In genomic region chr17:26363853-26364532, GRCm38 (mm10) we compare ENCODE assay signal across 15 mouse cellular contexts. TPM values are rescaled to one million over a fixed set of nuclear protein-coding genes. Genes with fewer than 3 reads are reported as not detected.
DNase-seq lines count a peak whose midpoint lies in the region; ATAC-seq and TF ChIP-seq lines count a peak whose summit lies in the region.
"Had no signal": no experiment of that assay in that cellular context is flagged by ENCODE, and none has a peak within 500 bp of the region (broad histone marks: within the 10 kb centered on the region; RNA-seq: fewer than 3 reads in every experiment).

No protein-coding gene starts in this region.

- H3K79me2 ChIP-seq in MEL (ENCODE audit: control insufficient read depth, insufficient read depth, low read length, poor library complexity): no peaks in the 10 kb centered on the region

- no peaks in the 10 kb centered on the region for H3K27me3 ChIP-seq in MEL (ENCODE audit: control insufficient read depth in 1 of 2, insufficient read depth in 2 of 2, low read length in 2 of 2)
- H3K27me3 ChIP-seq in forebrain, embryonic 11.5 days (ENCODE audit: control insufficient read depth, insufficient read depth, low read length): no peaks in the 10 kb centered on the region
- H3K27me3 ChIP-seq in midbrain, embryonic 11.5 days (ENCODE audit: control insufficient read depth, insufficient read depth, low read length): no peaks in the 10 kb centered on the region
- H3K27me3 ChIP-seq: embryonic facial prominence, embryonic 12.5 days had no signal

- H3K9ac ChIP-seq in MEL (ENCODE audit: control insufficient read depth, low read depth, low read length, poor library complexity, severe bottlenecking): no peak overlapping the region
- H3K9ac ChIP-seq in forebrain, embryonic 11.5 days (ENCODE audit: low read length): no peak overlapping the region
- H3K9ac ChIP-seq in midbrain, embryonic 11.5 days (ENCODE audit: low read length): no peak overlapping the region
- H3K9ac ChIP-seq: embryonic facial prominence, embryonic 12.5 days; liver, embryonic 15.5 days had no signal

- H3K36me3 ChIP-seq in MEL (ENCODE audit: control insufficient read depth in 1 of 2, insufficient read depth in 2 of 2, low read length in 2 of 2): peaks cover 0 to 30% of the 10 kb centered on the region in 2 experiments; a peak in 2 of 4 replicates
- H3K36me3 ChIP-seq in forebrain, embryonic 11.5 days (ENCODE audit: control insufficient read depth, insufficient read depth, low read length): no peaks in the 10 kb centered on the region
- H3K36me3 ChIP-seq in midbrain, embryonic 11.5 days (ENCODE audit: control insufficient read depth, insufficient read depth, low read length): no peaks in the 10 kb centered on the region
- H3K36me3 ChIP-seq: embryonic facial prominence, embryonic 12.5 days; liver, embryonic 15.5 days had no signal

- no peak for TF ChIP-seq POLR2A in MEL (IDR thresholded peaks at IDR 0.05; ENCODE audit: control insufficient read depth in 1 of 2, insufficient read depth in 1 of 2, low read depth in 1 of 2, low read length in 2 of 2, poor library complexity in 1 of 2)

- intact Hi-C loops in gastrocnemius, adult 2 months (cut with DNase I): no loop called here
- intact Hi-C loops in gastrocnemius, postnatal 36 days (cut with DNase I): no loop called here

- no peak overlapping the region for H3K4me3 ChIP-seq in gastrocnemius, adult 2 months
- no peak overlapping the region for H3K4me3 ChIP-seq in MEL (ENCODE audit: control insufficient read depth in 1 of 2, insufficient read depth in 1 of 2, low read depth in 2 of 2, low read length in 2 of 2)
- no peak overlapping the region for H3K4me3 ChIP-seq in forebrain, embryonic 11.5 days (ENCODE audit: low read depth, low read length)
- no peak overlapping the region for H3K4me3 ChIP-seq in midbrain, embryonic 11.5 days (ENCODE audit: low read depth, low read length)
- H3K4me3 ChIP-seq: embryonic facial prominence, embryonic 12.5 days; layer of hippocampus, adult 2 months; liver, embryonic 15.5 days; myocyte had no signal

- H3K4me2 ChIP-seq in forebrain, embryonic 11.5 days (ENCODE audit: low read depth, low read length, severe bottlenecking): no peak overlapping the region
- no peak overlapping the region for H3K4me2 ChIP-seq in midbrain, embryonic 11.5 days
- H3K4me2 ChIP-seq: embryonic facial prominence, embryonic 12.5 days; liver, embryonic 15.5 days had no signal

- TF ChIP-seq CTCF in gastrocnemius, adult 2 months (IDR thresholded peaks at IDR 0.05): no peak
- TF ChIP-seq CTCF in MEL (IDR thresholded peaks at IDR 0.05 in 2 of 3, conservative IDR thresholded peaks at IDR 0.05 in 1 of 3; ENCODE audit: control insufficient read depth in 1 of 3, insufficient read depth in 1 of 3, low read depth in 2 of 3, low read length in 3 of 3, poor library complexity in 1 of 3, severe bottlenecking in 1 of 3): no peak

- no peaks in the 10 kb centered on the region for H3K9me3 ChIP-seq in MEL (replicated peaks; ENCODE audit: insufficient read depth, low read length)
- H3K9me3 ChIP-seq in forebrain, embryonic 11.5 days (ENCODE audit: control insufficient read depth, low read length): no peaks in the 10 kb centered on the region
- no peaks in the 10 kb centered on the region for H3K9me3 ChIP-seq in midbrain, embryonic 11.5 days (ENCODE audit: control insufficient read depth, low read length)
- H3K9me3 ChIP-seq: embryonic facial prominence, embryonic 12.5 days; liver, embryonic 15.5 days had no signal

- TF ChIP-seq RAD21 in MEL (IDR thresholded peaks at IDR 0.05; ENCODE audit: low read depth, low read length): no peak

- TF ChIP-seq EP300 in MEL (IDR thresholded peaks at IDR 0.05; ENCODE audit: low read depth in 1 of 2, low read length in 2 of 2): no peak

- peak; percentile 39 for DNase-seq in gastrocnemius, adult 2 months
- no peak for DNase-seq in gastrocnemius, postnatal 36 days
- DNase-seq in MEL (ENCODE audit: low read depth, low spot score): peak; percentile 14
- peak; percentile 49 for DNase-seq in forebrain, embryonic 11.5 days (ENCODE audit: low spot score)
- no peak for DNase-seq in midbrain, embryonic 11.5 days (ENCODE audit: low spot score, missing footprints)
- no peak for DNase-seq in kidney, adult 9 months
- no peak for DNase-seq in adrenal gland, adult 18-20 months (ENCODE audit: low spot score in 2 of 2)
- no peak for DNase-seq in urinary bladder, postnatal 14 days (ENCODE audit: low spot score)
- DNase-seq: adrenal gland, postnatal 36 days; cerebellum, adult 11 months; kidney, adult 8-10 months had no signal

- peaks cover 22 to 50% of the 10 kb centered on the region in 2 experiments for H3K4me1 ChIP-seq in MEL (ENCODE audit: control insufficient read depth in 1 of 2, insufficient read depth in 2 of 2, low read length in 2 of 2)
- peaks cover 8% of the 10 kb centered on the region; the same call in 1 of the 2 replicates for H3K4me1 ChIP-seq in forebrain, embryonic 11.5 days (replicated peaks; ENCODE audit: control insufficient read depth, insufficient read depth, low read length)
- no peaks in the 10 kb centered on the region for H3K4me1 ChIP-seq in midbrain, embryonic 11.5 days (ENCODE audit: control insufficient read depth, insufficient read depth, low read length)

- 49% methylated on average over 5 of the region's 5 CpGs for WGBS in forebrain, embryonic 11.5 days
- 68% methylated on average over 5 of the region's 5 CpGs for WGBS in midbrain, embryonic 11.5 days

- ATAC-seq in forebrain, embryonic 11.5 days (replicated peaks; ENCODE audit: low FRiP score): no peak
- no peak for ATAC-seq in midbrain, embryonic 11.5 days (ENCODE audit: low FRiP score)

- H3K27ac ChIP-seq in gastrocnemius, adult 2 months: no peak overlapping the region
- H3K27ac ChIP-seq in MEL (ENCODE audit: control insufficient read depth, low read depth, low read length): no peak overlapping the region
- H3K27ac ChIP-seq in forebrain, embryonic 11.5 days (ENCODE audit: low read depth, low read length): peak overlapping the region; percentile 46
- peak overlapping the region; percentile 20; the same call in 1 of the 2 replicates for H3K27ac ChIP-seq in midbrain, embryonic 11.5 days (ENCODE audit: low read depth, low read length)
- H3K27ac ChIP-seq: embryonic facial prominence, embryonic 12.5 days; layer of hippocampus, adult 2 months; liver, embryonic 15.5 days had no signal

TF ChIP-seq in MEL, 35 proteins besides CTCF, POLR2A, EP300 and RAD21:
- TF ChIP-seq ETS1 (IDR thresholded peaks at IDR 0.05; ENCODE audit: low read depth, low read length): no peak
- TF ChIP-seq MAZ (IDR thresholded peaks at IDR 0.05; ENCODE audit: low read depth, low read length): no peak
- TF ChIP-seq MAX (IDR thresholded peaks at IDR 0.05; ENCODE audit: low read length): no peak
- TF ChIP-seq USF1 (IDR thresholded peaks at IDR 0.05; ENCODE audit: low read depth, low read length): no peak
- no peak for TF ChIP-seq NELFE (IDR thresholded peaks at IDR 0.05; ENCODE audit: low read depth, low read length)
- no peak for TF ChIP-seq UBTF (IDR thresholded peaks at IDR 0.05; ENCODE audit: borderline replicate concordance, insufficient read depth, low read depth, low read length)
- TF ChIP-seq ZKSCAN1 (IDR thresholded peaks at IDR 0.05; ENCODE audit: low read depth, low read length): no peak
- no peak for TF ChIP-seq MAFK (IDR thresholded peaks at IDR 0.05; ENCODE audit: borderline replicate concordance, low read depth, low read length)
- no peak for TF ChIP-seq BHLHE40 (IDR thresholded peaks at IDR 0.05; ENCODE audit: borderline replicate concordance, low read depth, low read length)
- no peak for TF ChIP-seq TAL1 (IDR thresholded peaks at IDR 0.05; ENCODE audit: low read length)
- TF ChIP-seq SIN3A (IDR thresholded peaks at IDR 0.05; ENCODE audit: low read length): no peak

RNA-seq across cellular contexts. Expression of gene Neurl1b, which starts 50.6 kb away (rescaled TPM):
- total RNA-seq in gastrocnemius, adult 2 months (2021): 1 to 10 TPM; 2.3 to 2.6 TPM
- total RNA-seq in gastrocnemius, postnatal 36 days (2021): 1 to 10 TPM; 2.6 to 3.7 TPM
- total RNA-seq in MEL (2012; rRNA removed): 0.12 and 0.13 TPM in 2 replicates
- polyA plus RNA-seq in MEL (2012; ENCODE audit: insufficient read depth in 1 of 2, insufficient read length in 2 of 2, low read depth in 1 of 2, low replicate concordance in 2 of 2, missing spikeins in 1 of 2): under 1 TPM in 1 of 2 experiments, not detected in 1; 0.28 TPM
- 0.35 and 0.45 TPM in 2 replicates for polyA plus RNA-seq in forebrain, embryonic 11.5 days (2014; fragmentation: Nextera tagmentation; extraction: Ambion mirVana)
- 0.18 and 0.46 TPM in 2 replicates for polyA plus RNA-seq in midbrain, embryonic 11.5 days (2014; fragmentation: Nextera tagmentation; extraction: Ambion mirVana)
- 10 to 100 TPM; 23.2 to 35.2 TPM for total RNA-seq in adrenal gland, adult 18-20 months (2021)

Comparison
In these comparisons a context has a peak if more than half of its experiments do, and no peak if none do; other contexts are left out.
1. DNase-seq: peak in gastrocnemius, adult 2 months (single experiment), MEL (single experiment) and forebrain, embryonic 11.5 days (single experiment); none in gastrocnemius, postnatal 36 days (0 of 2), midbrain, embryonic 11.5 days (single experiment), kidney, adult 9 months (single experiment), adrenal gland, adult 18-20 months (0 of 2) and urinary bladder, postnatal 14 days (single experiment).
2. H3K27ac ChIP-seq: peak in forebrain, embryonic 11.5 days (single experiment) and midbrain, embryonic 11.5 days (single experiment); none in gastrocnemius, adult 2 months (single experiment) and MEL (single experiment).
3. RNA of gene Neurl1b, which starts 50.6 kb away (total RNA-seq): 23.2 to 35.2 TPM in adrenal gland, adult 18-20 months; 2.6 to 3.7 TPM in gastrocnemius, postnatal 36 days, 2.3 to 2.6 TPM in gastrocnemius, adult 2 months and 0.12 to 0.13 TPM in MEL; every median in the first group is over 4 times any median in the second.